Mouse (Mus musculus): Measurements from ENCODE around the gene Elfn1.

- TF ChIP-seq CTCF (IDR thresholded peaks at IDR 0.05; ENCODE audit: extremely low read depth, insufficient read length, insufficient replicate concordance, low read depth, low read length) (peak; percentile 60; the same call in 1 of the 2 replicates), POLR2A (IDR thresholded peaks at IDR 0.05; ENCODE audit: low read depth, low read length) (no peak)
These were observed 25.7 kb downstream of the Elfn1 start for GRCm38 (mm10) chr5:139933476-139933875.

Data from small intestine, adult 2 months (tissue).